In genomic region chr3:131491361-131491925, GRCm38 (mm10) we compare ENCODE assay signal across 7 mouse cellular contexts. TPM values are rescaled to one million over a fixed set of nuclear protein-coding genes. Genes with fewer than 3 reads are reported as not detected.
DNase-seq lines count a peak whose midpoint lies in the region; ATAC-seq and TF ChIP-seq lines count a peak whose summit lies in the region.

Gene Sgms2 (minus strand): TSS chr3:131491411.

- H3K4me1 ChIP-seq in thymus, adult 2 months (replicated peaks; ENCODE audit: control insufficient read depth, insufficient read depth, low read length) = peaks cover 7% of the 10 kb centered on the region; the same call in 1 of the 2 replicates
- H3K4me1 ChIP-seq in forebrain, embryonic 16.5 days (replicated peaks; ENCODE audit: control insufficient read depth, insufficient read depth, low read length) = peaks cover 10% of the 10 kb centered on the region
- no peaks in the 10 kb centered on the region; the same call in 1 of the 2 replicates for H3K4me1 ChIP-seq in liver, embryonic 16.5 days (ENCODE audit: control insufficient read depth, low read depth, low read length)

- H3K9me3 ChIP-seq in forebrain, embryonic 16.5 days (ENCODE audit: control insufficient read depth, low read length) = no peaks in the 10 kb centered on the region
- H3K9me3 ChIP-seq in liver, embryonic 16.5 days (replicated peaks; ENCODE audit: control insufficient read depth, low read length) = no peaks in the 10 kb centered on the region

- ATAC-seq in forebrain, embryonic 16.5 days = no peak
- no peak for ATAC-seq in liver, embryonic 16.5 days (ENCODE audit: low read depth)

- peak within 1 kb of the TSS; percentile 99 for H3K4me2 ChIP-seq in forebrain, embryonic 16.5 days (ENCODE audit: low read length)
- H3K4me2 ChIP-seq in liver, embryonic 16.5 days (ENCODE audit: low read depth, low read length) = peak within 1 kb of the TSS; percentile 65

- 90% methylated on average over 2 of the region's 2 CpGs for WGBS in thymus, adult 2 months
- 89% methylated on average over 2 of the region's 2 CpGs for WGBS in forebrain, embryonic 16.5 days
- WGBS in liver, embryonic 16.5 days (ENCODE audit: insufficient replicate concordance) = 70% methylated on average over 2 of the region's 2 CpGs

- peak within 1 kb of the TSS; percentile 9 for H3K4me3 ChIP-seq in thymus, adult 2 months (ENCODE audit: control insufficient read depth, insufficient read depth, low read length)
- H3K4me3 ChIP-seq in forebrain, embryonic 16.5 days (replicated peaks; ENCODE audit: low read length) = peak within 1 kb of the TSS; percentile 73
- H3K4me3 ChIP-seq in liver, embryonic 16.5 days (ENCODE audit: low read depth, low read length) = peak within 1 kb of the TSS; percentile 66

- H3K27me3 ChIP-seq in thymus, adult 2 months (ENCODE audit: control insufficient read depth, insufficient read depth, low read length) = peaks cover 9% of the 10 kb centered on the region
- peaks cover 9% of the 10 kb centered on the region for H3K27me3 ChIP-seq in forebrain, embryonic 16.5 days (replicated peaks; ENCODE audit: control insufficient read depth, insufficient read depth, low read length)
- H3K27me3 ChIP-seq in liver, embryonic 16.5 days (ENCODE audit: control insufficient read depth, insufficient read depth, low read depth, low read length) = peaks cover 26% of the 10 kb centered on the region

- TF ChIP-seq CTCF in thymus, adult 2 months (IDR thresholded peaks at IDR 0.05; ENCODE audit: borderline replicate concordance, control insufficient read depth, extremely low read depth, insufficient read depth, low read length, poor library complexity) = no peak

- H3K27ac ChIP-seq in thymus, adult 2 months (ENCODE audit: control insufficient read depth, insufficient read depth, low read length) = no peak within 1 kb of the TSS
- H3K27ac ChIP-seq in forebrain, embryonic 16.5 days (ENCODE audit: low read length) = no peak within 1 kb of the TSS
- H3K27ac ChIP-seq in liver, embryonic 16.5 days (ENCODE audit: low read length) = peak within 1 kb of the TSS; percentile 87

- no peak for DNase-seq in thymus, adult 2 months
- no peak for DNase-seq in thymus, postnatal 10 days (ENCODE audit: low spot score in 2 of 2)
- DNase-seq in urinary bladder, adult 18-20 months (ENCODE audit: low spot score in 2 of 2) = no peak
- no peak for DNase-seq in frontal cortex, postnatal 25 days (ENCODE audit: low spot score in 2 of 2)
- no peak for DNase-seq in thymus, postnatal 0 days (ENCODE audit: low spot score)

- no peaks in the 10 kb centered on the region for H3K36me3 ChIP-seq in thymus, adult 2 months (ENCODE audit: control insufficient read depth, insufficient read depth, low read length)
- no peaks in the 10 kb centered on the region for H3K36me3 ChIP-seq in forebrain, embryonic 16.5 days (ENCODE audit: control insufficient read depth, insufficient read depth)
- H3K36me3 ChIP-seq in liver, embryonic 16.5 days (ENCODE audit: control insufficient read depth, insufficient read depth) = no peaks in the 10 kb centered on the region

- peak within 1 kb of the TSS; percentile 66 for H3K9ac ChIP-seq in forebrain, embryonic 16.5 days (replicated peaks; ENCODE audit: low read depth, low read length)
- H3K9ac ChIP-seq in liver, embryonic 16.5 days (ENCODE audit: low read depth, low read length) = peak within 1 kb of the TSS; percentile 58

- TF ChIP-seq POLR2A in thymus, adult 2 months (IDR thresholded peaks at IDR 0.05; ENCODE audit: control insufficient read depth, extremely low read depth, insufficient read depth, low read length, poor library complexity) = no peak

RNA-seq across cellular contexts. Expression of gene Sgms2, which starts in this region (rescaled TPM):
- polyA plus RNA-seq in thymus, adult 2 months (2012; rRNA removed) = 0.44 and 0.65 TPM in 2 replicates
- polyA plus RNA-seq in forebrain, embryonic 16.5 days (2015; fragmentation: Nextera tagmentation; extraction: Ambion mirVana) = 1.0 and 1.3 TPM in 2 replicates
- 4.8 and 4.9 TPM in 2 replicates for polyA plus RNA-seq in liver, embryonic 16.5 days (2015; fragmentation: Nextera tagmentation; extraction: Ambion mirVana)
- 0.28 and 0.42 TPM in 2 replicates for polyA plus RNA-seq in thymus, postnatal 0 days (2015; fragmentation: Nextera tagmentation; extraction: Ambion mirVana)

Comparison
In these comparisons a context has a peak if more than half of its experiments do, and no peak if none do; other contexts are left out.
1. H3K4me3 ChIP-seq: peak in every context shown above with its lines; median percentile 73 in forebrain, embryonic 16.5 days; 66 in liver, embryonic 16.5 days; 9 in thymus, adult 2 months.